Mouse (Mus musculus) MEL (cell line): ENCODE results near the gene Foxa2. TPM values are rescaled to one million over a fixed set of nuclear protein-coding genes. Genes with fewer than 3 reads are reported as not detected.

Experiments
- DNase-seq: peaks from one replicate; pipeline ENCODE4 v3.0.0; 2011; ENCODE audit warnings: low read depth, low spot score
- H3K27ac ChIP-seq: 2 replicates; pipeline ENCODE4 v1.5.1; 2012; ENCODE audit warnings: low read depth, mild to moderate bottlenecking, control low read depth, low read length, moderate library complexity; ENCODE audit not compliant: control insufficient read depth
- H3K27me3 ChIP-seq, 2 experiments: fragments of 150-350 bp in 1 of 2; sonication (generic) in 1 of 2; 2 replicates each; pipeline ENCODE4 v1.6.1; 2012; ENCODE audit warnings: low read length in 2 of 2, mild to moderate bottlenecking in 2 of 2, improper control_type of control experiment in 1 of 2, moderate library complexity in 1 of 2; ENCODE audit not compliant: insufficient read depth in 2 of 2, control insufficient read depth in 1 of 2
- H3K36me3 ChIP-seq, 2 experiments: 2 replicates each; pipeline ENCODE4 v1.6.1; 2012 to 2014; ENCODE audit warnings: low read length in 2 of 2, improper control_type of control experiment in 1 of 2, inconsistent platforms in 1 of 2, mild to moderate bottlenecking in 1 of 2; ENCODE audit not compliant: insufficient read depth in 2 of 2, control insufficient read depth in 1 of 2
- H3K4me1 ChIP-seq, 2 experiments: fragments of 150-350 bp in 1 of 2; sonication (generic) in 1 of 2; 2 replicates each; pipeline ENCODE4 v1.6.1; 2012; ENCODE audit warnings: low read length in 2 of 2, improper control_type of control experiment in 1 of 2, mild to moderate bottlenecking in 1 of 2; ENCODE audit not compliant: insufficient read depth in 2 of 2, control insufficient read depth in 1 of 2
- H3K4me3 ChIP-seq, 2 experiments: fragments of 150-350 bp in 1 of 2; sonication (generic) in 1 of 2; 2 replicates each; pipeline ENCODE4 v1.5.1; 2012; ENCODE audit warnings: low read depth in 2 of 2, low read length in 2 of 2, mild to moderate bottlenecking in 2 of 2, moderate library complexity in 2 of 2, control low read depth in 1 of 2, improper control_type of control experiment in 1 of 2; ENCODE audit not compliant: control insufficient read depth in 1 of 2, insufficient read depth in 1 of 2
- H3K79me2 ChIP-seq: 2 replicates; pipeline ENCODE4 v1.6.1; 2012; ENCODE audit warnings: mild to moderate bottlenecking, low read length, moderate library complexity; ENCODE audit not compliant: control insufficient read depth, poor library complexity, insufficient read depth
- H3K9ac ChIP-seq: 2 replicates; pipeline ENCODE4 v1.6.1; 2012; ENCODE audit warnings: low read depth, mild to moderate bottlenecking, control low read depth, low read length, moderate library complexity; ENCODE audit not compliant: control insufficient read depth, poor library complexity, severe bottlenecking
- H3K9me3 ChIP-seq: fragments of 150-350 bp; sonication (generic); replicated peaks from 2 replicates; pipeline ENCODE4 v1.6.1; 2012; ENCODE audit warnings: mild to moderate bottlenecking, low read length, improper control_type of control experiment, moderate library complexity; ENCODE audit not compliant: insufficient read depth
- CHD2 ChIP-seq: IDR thresholded peaks from 2 replicates; pipeline ENCODE4 v1.6.1; 2011; ENCODE audit warnings: low read length, improper control_type of control experiment
- E2F4 ChIP-seq: IDR thresholded peaks from 2 replicates; pipeline ENCODE4 v1.6.1; 2011; ENCODE audit warnings: low read depth, low read length, improper control_type of control experiment, borderline replicate concordance
- EP300 ChIP-seq, 2 experiments: IDR thresholded peaks; 2 replicates each; pipeline ENCODE4 v1.6.1; 2011; ENCODE audit warnings: improper control_type of control experiment in 2 of 2, low read length in 2 of 2, low read depth in 1 of 2, mild to moderate bottlenecking in 1 of 2
- GABPA ChIP-seq: IDR thresholded peaks from 2 replicates; pipeline ENCODE4 v1.6.1; 2012; ENCODE audit warnings: low read depth, mild to moderate bottlenecking, inconsistent platforms, low read length, improper control_type of control experiment, moderate library complexity
- KAT2A ChIP-seq: conservative IDR thresholded peaks from 2 replicates; pipeline ENCODE4 v1.6.1; 2012; ENCODE audit warnings: low read depth, low read length, improper control_type of control experiment, inconsistent platforms
- MAX ChIP-seq: IDR thresholded peaks from 2 replicates; pipeline ENCODE4 v1.6.1; 2011; ENCODE audit warnings: low read length, improper control_type of control experiment
- MAZ ChIP-seq: IDR thresholded peaks from 2 replicates; pipeline ENCODE4 v1.6.1; 2012; ENCODE audit warnings: low read depth, mild to moderate bottlenecking, inconsistent platforms, low read length, improper control_type of control experiment
- MYC ChIP-seq: IDR thresholded peaks from 2 replicates; pipeline ENCODE4 v1.6.1; 2011; ENCODE audit warnings: low read depth, mild to moderate bottlenecking, low read length, improper control_type of control experiment, moderate library complexity
- NELFE ChIP-seq: IDR thresholded peaks from 2 replicates; pipeline ENCODE4 v1.6.1; 2011; ENCODE audit warnings: low read depth, low read length, improper control_type of control experiment
- POLR2A ChIP-seq, 2 experiments: IDR thresholded peaks; 2 replicates each; pipeline ENCODE4 v1.6.1; 2011 to 2012; ENCODE audit warnings: low read length in 2 of 2, mild to moderate bottlenecking in 2 of 2, control low read depth in 1 of 2, improper control_type of control experiment in 1 of 2, low read depth in 1 of 2, moderate library complexity in 1 of 2; ENCODE audit not compliant: control insufficient read depth in 1 of 2, insufficient read depth in 1 of 2, poor library complexity in 1 of 2
- POLR2AphosphoS2 ChIP-seq: IDR thresholded peaks from 2 replicates; pipeline ENCODE4 v1.6.1; 2011; ENCODE audit warnings: low read length, improper control_type of control experiment
- POLR2AphosphoS5 ChIP-seq: IDR thresholded peaks from 2 replicates; pipeline ENCODE4 v1.6.1; 2012; ENCODE audit warnings: low read depth, borderline replicate concordance, mild to moderate bottlenecking, inconsistent platforms, low read length, moderate library complexity, mixed read lengths
- RAD21 ChIP-seq: IDR thresholded peaks from 2 replicates; pipeline ENCODE4 v1.6.1; 2011; ENCODE audit warnings: mild to moderate bottlenecking, low read depth, low read length, improper control_type of control experiment
- SIN3A ChIP-seq: IDR thresholded peaks from 2 replicates; pipeline ENCODE4 v1.6.1; 2012; ENCODE audit warnings: low read length, improper control_type of control experiment, inconsistent platforms
- SMC3 ChIP-seq: IDR thresholded peaks from 2 replicates; pipeline ENCODE4 v1.6.1; 2011; ENCODE audit warnings: low read depth, low read length, improper control_type of control experiment
- UBTF ChIP-seq: IDR thresholded peaks from 2 replicates; pipeline ENCODE4 v1.6.1; 2012; ENCODE audit warnings: low read depth, mild to moderate bottlenecking, inconsistent platforms, low read length, improper control_type of control experiment, moderate library complexity, borderline replicate concordance; ENCODE audit not compliant: insufficient read depth
- USF2 ChIP-seq, 2 experiments: IDR thresholded peaks; 2 replicates each; pipeline ENCODE4 v1.6.1; 2011 to 2012; ENCODE audit warnings: improper control_type of control experiment in 2 of 2, low read length in 2 of 2, borderline replicate concordance in 1 of 2, inconsistent platforms in 1 of 2, low read depth in 1 of 2, mild to moderate bottlenecking in 1 of 2; ENCODE audit not compliant: insufficient read depth in 1 of 2
- ZKSCAN1 ChIP-seq: IDR thresholded peaks from 2 replicates; pipeline ENCODE4 v1.6.1; 2012; ENCODE audit warnings: low read depth, mild to moderate bottlenecking, inconsistent platforms, low read length, improper control_type of control experiment, moderate library complexity
- polyA plus RNA-seq, 2 experiments: library from polyadenylated mRNA; stranded (reverse) in 1 of 2; unstranded in 1 of 2; fragments of >175 nt in 1 of 2; fragments of >200 nt in 1 of 2; gene quantifications; 2 replicates each; pipeline versions ENCODE4 v1.2.1 to v1.2.4; 2012; ENCODE audit warnings: low replicate concordance in 2 of 2, low read depth in 1 of 2; ENCODE audit not compliant: insufficient read length in 2 of 2, insufficient read depth in 1 of 2, missing spikeins in 1 of 2
- total RNA-seq: library from RNA; depleted of rRNA; stranded (reverse); fragments of 300-350 nt; gene quantifications from 2 replicates; pipeline ENCODE4 v1.2.3, GENCODE M21; 2012

Gene Foxa2
- total and polyA plus RNA-seq, 3 experiments = not detected

DNA sequence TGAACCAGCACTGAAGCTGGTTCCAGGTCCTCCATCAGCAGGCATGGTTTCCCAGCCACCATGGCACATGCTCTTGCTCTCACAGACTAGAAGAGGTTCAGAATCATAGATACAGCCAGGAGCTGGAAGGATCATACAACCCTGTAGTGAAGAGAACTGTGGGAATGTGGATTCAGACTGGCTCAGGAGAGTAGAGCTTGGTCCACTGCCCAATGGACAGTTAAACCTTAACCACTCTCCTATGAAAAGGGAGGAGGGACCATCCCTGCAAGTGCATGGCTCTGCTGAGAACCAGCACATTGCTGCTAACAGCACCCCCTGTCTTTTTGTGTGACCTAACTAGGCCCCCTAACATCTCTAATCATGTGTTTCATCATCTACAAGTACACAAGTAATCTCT is 50.0 kb downstream of the Foxa2 start:
- Histone ChIP-seq H3K27me3 (no peaks in the 10 kb centered on the region), H3K27ac (no peak overlapping the region), H3K79me2 (no peaks in the 10 kb centered on the region), H3K9me3 (no peaks in the 10 kb centered on the region), H3K9ac (no peak overlapping the region), H3K4me3 (no peak overlapping the region), H3K36me3 (no peaks in the 10 kb centered on the region), H3K4me1 (no peaks in the 10 kb centered on the region)
- no peak for DNase-seq
- TF ChIP-seq SIN3A (no peak), USF2 (IDR thresholded peaks at IDR 0.05; ENCODE audit: borderline replicate concordance in 1 of 2, insufficient read depth in 1 of 2, low read depth in 1 of 2, low read length in 2 of 2) (no peak), POLR2AphosphoS2 (no peak), POLR2AphosphoS5 (no peak), MAZ (no peak), POLR2A (IDR thresholded peaks at IDR 0.05; ENCODE audit: control insufficient read depth in 1 of 2, insufficient read depth in 1 of 2, low read depth in 1 of 2, low read length in 2 of 2, poor library complexity in 1 of 2) (no peak), KAT2A (no peak), RAD21 (no peak), ZKSCAN1 (no peak), GABPA (no peak), EP300 (IDR thresholded peaks at IDR 0.05; ENCODE audit: low read depth in 1 of 2, low read length in 2 of 2) (no peak), UBTF (no peak)

DNA sequence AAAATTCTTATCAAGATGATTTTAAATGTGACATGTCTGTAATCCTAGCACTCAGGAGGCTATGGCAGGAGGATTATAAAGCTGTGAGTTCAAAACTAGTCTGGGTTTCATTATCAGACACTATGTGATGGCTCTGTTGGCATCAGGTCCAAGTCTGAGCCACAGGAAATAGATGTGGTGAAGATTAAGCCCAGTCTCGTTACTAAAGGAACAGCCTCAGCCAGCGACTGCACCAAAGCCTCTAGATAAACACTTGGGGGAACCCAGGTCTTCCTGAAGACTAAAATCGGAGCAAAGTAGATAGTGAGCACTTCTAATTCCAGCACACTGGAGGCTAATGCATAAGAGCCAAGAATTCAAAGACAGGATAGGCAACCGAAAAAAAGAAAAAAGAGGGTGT is 52.9 kb downstream of the Foxa2 start:
- Histone ChIP-seq H3K27me3 (no peaks in the 10 kb centered on the region), H3K4me3 (no peak overlapping the region), H3K36me3 (no peaks in the 10 kb centered on the region), H3K27ac (no peak overlapping the region)
- TF ChIP-seq USF2 (IDR thresholded peaks at IDR 0.05; ENCODE audit: borderline replicate concordance in 1 of 2, insufficient read depth in 1 of 2, low read depth in 1 of 2, low read length in 2 of 2) = no peak
- TF ChIP-seq MAZ = no peak
- TF ChIP-seq MAX = no peak
- TF ChIP-seq MYC = no peak
- no peak for TF ChIP-seq NELFE
- no peak for TF ChIP-seq KAT2A
- no peak for TF ChIP-seq SMC3
- TF ChIP-seq E2F4 = no peak
- no peak for TF ChIP-seq CHD2
- TF ChIP-seq UBTF = no peak
- TF ChIP-seq, all 39 proteins: peak for 0
- Histone ChIP-seq H3K9ac (no peak overlapping the region), H3K4me1 (no peaks in the 10 kb centered on the region), H3K79me2 (no peaks in the 10 kb centered on the region), H3K9me3 (no peaks in the 10 kb centered on the region)
- no peak for DNase-seq
